Mouse (Mus musculus): ENCODE data around the gene Gpr108. TPM values are rescaled to one million over a fixed set of nuclear protein-coding genes. Genes with fewer than 3 reads are reported as not detected.
"Not testable (repeated sequence)": the region's sequence is repeated elsewhere in the genome, so short reads cannot be mapped to it uniquely, and the experiment has no call there.

Gene Gpr108
- 10 to 100 TPM; 21.8 to 24.6 TPM for total RNA-seq (2021)
- long read RNA-seq, experiment 1, transcript Gpr108-201 (17 exons, 2,064 nt) = major isoform, 29 of 57 reads
- long read RNA-seq, experiment 1, transcript Gpr108-204 (17 exons, 2,405 nt) = minor isoform, 20 of 57 reads
- long read RNA-seq, experiment 1, partial matches to known transcripts = 1 of 57 reads
- long read RNA-seq, experiment 1, other reads (novel, unspliced or antisense) = 7 of 57 reads
- long read RNA-seq, experiment 2, transcript Gpr108-201 (17 exons, 2,064 nt) = minor isoform, 16 of 41 reads
- long read RNA-seq, experiment 2, transcript Gpr108-204 (17 exons, 2,405 nt) = major isoform, 20 of 41 reads
- long read RNA-seq, experiment 2, partial matches to known transcripts = 0 of 41 reads
- long read RNA-seq, experiment 2, other reads (novel, unspliced or antisense) = 5 of 41 reads

DNA sequence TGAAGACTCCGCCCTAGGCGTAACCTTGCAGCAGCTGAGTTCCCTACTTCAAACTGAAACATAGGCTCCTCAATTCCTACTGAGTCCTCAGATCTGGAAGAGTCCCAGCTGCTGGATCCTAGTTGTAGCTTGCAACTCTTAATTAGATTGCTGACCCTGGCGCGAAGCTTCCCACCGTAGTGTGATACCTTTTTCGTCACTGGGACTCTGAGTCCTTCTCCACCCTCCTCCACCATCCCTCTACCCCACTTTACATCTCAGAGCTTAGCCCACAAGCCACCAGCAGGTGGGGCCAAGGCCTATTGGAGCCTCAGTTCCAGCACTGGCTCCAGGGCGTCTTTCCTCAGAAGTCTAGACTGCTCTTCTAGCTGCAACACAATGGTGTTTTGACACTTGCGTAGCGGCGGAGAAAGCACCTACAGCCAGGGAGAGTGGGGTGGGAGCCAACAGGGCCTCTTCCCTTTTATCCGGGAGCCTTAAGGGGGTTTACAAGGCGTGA, at the start of gene Gpr108:
Gene Gpr108, minus strand, starts transcription at position 246 of the 499 bp plus-strand sequence.
- peak; percentile 84 for DNase-seq
- intact Hi-C loops (cut with DNase I; ENCODE audit: low total_unique reads) = loop anchor here (2.0 kb wide), 1 partner anchor 29 kb away; no protein-coding TSS in a partner anchor

DNA sequence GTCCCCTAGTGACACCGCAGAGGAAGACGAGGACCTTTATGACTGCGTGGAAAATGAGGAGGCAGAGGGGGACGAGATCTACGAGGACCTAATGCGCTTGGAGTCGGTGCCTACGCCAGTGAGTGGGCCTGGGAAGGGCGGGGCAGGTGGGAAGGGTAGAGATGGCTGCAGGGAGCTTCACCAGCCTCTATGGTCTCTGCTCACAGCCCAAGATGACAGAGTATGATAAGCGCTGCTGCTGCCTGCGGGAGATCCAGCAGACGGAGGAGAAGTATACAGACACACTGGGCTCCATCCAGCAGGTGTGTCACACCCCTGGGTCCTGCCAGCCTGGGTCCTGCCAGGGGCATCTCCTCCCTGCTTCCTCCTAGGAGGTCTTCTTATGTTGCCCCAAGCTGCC, 48.8 kb upstream of the Gpr108 start:
- DNase-seq = no peak

DNA sequence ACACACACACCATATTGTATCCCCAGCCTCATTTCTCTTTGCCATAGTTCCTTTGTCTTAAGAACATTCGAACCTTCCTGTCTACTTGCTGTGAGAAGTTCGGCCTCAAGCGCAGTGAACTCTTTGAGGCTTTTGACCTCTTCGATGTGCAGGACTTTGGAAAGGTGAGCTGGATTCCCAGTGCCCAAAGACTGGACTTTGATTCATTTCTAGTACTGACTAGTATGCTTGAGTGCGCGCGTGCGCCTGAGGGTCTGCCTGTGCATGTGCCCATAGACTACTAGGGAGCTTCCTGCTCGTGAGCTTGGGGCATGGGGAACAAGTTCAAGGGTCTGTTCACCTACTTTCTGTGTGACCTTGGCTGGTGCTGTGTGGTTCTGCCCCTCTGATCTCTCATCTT, 47.7 kb upstream of the Gpr108 start:
- DNase-seq = no peak
- intact Hi-C loops (cut with DNase I; ENCODE audit: low total_unique reads) = no loop called here

More for the DNA sequence above, 48.8 kb upstream of the Gpr108 start:
- intact Hi-C loops (cut with DNase I; ENCODE audit: low total_unique reads) = no loop called here

DNA sequence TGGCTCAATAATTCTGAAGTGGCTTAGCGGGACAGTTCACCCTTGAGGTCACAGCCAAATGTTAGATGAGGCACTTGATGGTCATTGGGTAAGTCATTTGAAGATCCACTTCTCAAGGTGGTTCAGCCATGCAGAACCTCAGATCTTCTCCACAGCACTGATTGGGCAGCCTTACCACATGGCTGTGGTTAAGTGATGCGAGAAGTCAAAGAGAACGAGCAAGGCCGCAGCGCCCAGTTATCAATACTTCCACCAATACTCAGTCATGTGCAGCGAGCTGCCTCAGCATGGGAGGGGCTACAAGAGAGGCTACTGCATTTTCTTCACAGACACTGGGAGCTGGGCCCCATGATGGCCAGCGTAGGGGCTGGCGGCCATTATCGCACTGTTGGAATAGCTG, 44.7 kb upstream of the Gpr108 start:
- no peak for DNase-seq
- intact Hi-C loops (cut with DNase I; ENCODE audit: low total_unique reads) = no loop called here

DNA sequence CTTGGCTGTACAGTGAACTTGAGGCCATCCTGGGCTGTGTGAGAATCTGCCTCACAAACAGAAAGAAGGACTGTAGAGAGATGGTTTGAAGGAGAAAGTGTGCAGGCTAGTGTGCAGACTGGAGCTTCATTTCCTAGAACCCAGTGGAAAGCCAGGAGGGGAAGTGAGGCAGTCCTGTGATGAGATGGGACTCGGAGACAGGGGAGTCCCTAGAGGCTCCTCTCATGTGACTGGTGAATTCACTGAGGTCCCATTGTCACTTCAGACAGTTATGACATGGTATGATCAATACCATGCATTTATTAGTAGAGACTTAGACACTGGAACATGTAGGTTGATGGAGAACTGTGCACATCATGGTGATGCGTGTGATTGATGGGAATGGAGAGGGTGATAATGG, 44.1 kb upstream of the Gpr108 start:
- intact Hi-C loops (cut with DNase I; ENCODE audit: low total_unique reads) = no loop called here
- DNase-seq = no peak

DNA sequence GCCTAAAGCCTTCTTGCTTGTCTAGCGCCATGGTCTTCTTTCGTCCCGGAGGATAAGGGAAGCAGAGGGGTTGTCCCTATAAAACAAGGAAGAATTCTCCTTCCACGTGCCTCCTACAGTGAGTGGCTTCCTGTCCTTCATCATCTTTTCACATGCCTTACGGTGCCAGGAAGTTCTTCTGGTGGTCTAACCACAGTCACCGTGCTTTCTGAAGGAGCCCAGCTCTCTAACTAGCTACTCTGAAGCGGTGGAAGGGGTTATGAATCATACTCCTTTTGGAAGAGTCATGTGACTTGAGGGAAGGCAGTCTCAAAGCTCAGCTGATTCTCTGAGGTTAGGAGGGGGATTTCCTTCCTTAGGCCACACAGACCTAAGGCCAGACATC, 42.4 kb upstream of the Gpr108 start:
- no peak for DNase-seq
- intact Hi-C loops (cut with DNase I; ENCODE audit: low total_unique reads) = no loop called here

DNA sequence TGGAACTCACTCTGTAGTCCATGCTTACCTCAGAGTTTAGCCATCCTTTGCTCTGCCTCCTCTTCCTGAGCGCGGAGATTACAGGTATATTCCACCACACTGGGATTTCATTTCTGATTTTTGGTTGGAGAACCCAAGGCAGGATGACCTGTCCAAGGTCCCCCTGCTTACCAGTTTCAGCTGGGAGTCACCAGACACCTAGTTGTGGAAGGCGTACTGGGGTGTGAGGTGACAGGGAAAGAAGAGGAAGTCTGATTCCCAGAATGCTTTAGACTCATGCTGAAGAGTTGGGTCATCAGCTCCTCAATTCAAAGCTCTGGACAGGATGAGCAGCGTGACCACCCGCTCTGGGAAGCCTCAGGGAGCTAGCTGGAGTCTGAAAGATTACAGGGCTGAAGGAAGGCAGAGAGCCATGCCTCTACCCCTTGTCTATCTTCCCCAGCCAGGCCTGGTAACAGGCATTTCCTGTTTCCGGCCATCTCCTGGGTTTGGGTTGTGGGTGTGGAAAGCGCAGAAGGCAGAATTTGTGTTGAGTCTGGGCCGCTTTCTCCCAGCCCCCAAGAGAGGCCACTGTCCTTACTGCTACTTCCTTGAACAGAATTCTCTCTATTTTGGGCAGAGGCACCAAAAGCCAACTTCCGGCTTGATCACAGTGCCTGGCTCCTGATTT, 41.9 kb upstream of the Gpr108 start:
- intact Hi-C loops (cut with DNase I; ENCODE audit: low total_unique reads) = no loop called here
- DNase-seq = no peak

DNA sequence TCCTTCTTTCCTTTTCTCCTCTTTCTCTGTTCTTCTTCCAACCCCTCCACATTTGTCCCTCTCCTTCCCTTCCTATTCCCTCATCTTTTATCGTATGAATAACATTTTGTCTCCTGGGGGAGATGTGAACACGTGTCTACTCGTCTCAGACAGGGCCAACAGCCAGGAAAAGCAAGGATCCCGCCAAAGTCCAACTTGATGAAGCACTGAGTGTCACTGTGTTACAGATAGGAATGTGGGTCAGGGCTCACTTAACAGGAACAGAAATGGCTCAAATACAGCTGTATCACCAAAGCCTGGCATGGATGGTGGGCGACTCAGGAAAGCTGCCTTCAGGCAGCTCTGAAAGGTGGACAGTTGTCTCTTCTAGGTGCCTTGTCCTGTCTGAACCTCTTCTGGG, 41.0 kb upstream of the Gpr108 start:
- intact Hi-C loops (cut with DNase I; ENCODE audit: low total_unique reads) = no loop called here
- DNase-seq = no peak

DNA sequence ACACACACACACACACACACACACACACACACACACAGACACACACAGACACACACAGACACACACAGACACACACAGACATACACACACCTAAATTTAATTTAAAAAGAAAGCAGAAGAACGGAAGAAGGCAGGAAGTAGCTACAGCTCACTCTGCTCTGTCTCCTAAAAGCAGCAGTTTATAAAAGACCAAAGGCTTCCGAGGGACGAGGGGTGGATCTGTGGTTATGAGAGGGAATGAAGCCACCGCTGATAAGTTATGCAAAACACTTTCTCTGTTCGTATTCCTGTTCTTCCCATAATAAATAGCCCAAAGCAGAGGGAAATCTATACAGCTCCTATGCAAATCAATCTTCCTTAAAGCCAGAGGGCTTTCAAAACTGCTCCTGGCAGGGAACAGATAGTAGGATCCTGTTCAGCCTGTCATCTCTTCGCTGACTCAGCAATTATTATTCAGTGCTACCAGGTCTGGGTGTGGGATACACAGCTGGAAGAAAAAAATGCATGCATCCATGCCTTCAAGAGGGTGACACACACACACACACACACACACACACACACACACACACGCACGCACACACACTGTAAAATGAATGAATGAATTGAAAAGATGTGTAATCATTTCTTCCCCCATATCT, 38.6 kb upstream of the Gpr108 start:
- intact Hi-C loops (cut with DNase I; ENCODE audit: low total_unique reads) = no loop called here
- DNase-seq = no peak

DNA sequence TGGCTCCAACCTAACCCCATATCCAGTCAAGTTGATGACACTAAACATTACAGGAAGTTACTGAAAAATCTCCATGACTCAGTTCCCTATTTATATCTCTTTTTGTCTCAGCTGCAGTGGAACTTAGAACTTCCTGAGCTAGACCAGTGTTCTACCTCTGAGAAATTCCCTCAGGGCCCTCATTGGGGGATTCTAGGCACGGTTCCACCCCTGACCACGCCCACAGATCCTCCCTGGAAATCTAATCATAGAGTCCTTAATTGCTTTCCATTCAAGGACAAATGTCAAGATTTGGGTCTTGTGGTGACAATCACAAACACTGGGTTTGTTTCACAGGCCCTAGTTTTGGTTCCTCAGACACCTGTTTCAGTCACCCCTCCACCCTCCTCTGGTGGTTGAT, 36.8 kb upstream of the Gpr108 start:
- intact Hi-C loops (cut with DNase I; ENCODE audit: low total_unique reads) = no loop called here
- DNase-seq = no peak

DNA sequence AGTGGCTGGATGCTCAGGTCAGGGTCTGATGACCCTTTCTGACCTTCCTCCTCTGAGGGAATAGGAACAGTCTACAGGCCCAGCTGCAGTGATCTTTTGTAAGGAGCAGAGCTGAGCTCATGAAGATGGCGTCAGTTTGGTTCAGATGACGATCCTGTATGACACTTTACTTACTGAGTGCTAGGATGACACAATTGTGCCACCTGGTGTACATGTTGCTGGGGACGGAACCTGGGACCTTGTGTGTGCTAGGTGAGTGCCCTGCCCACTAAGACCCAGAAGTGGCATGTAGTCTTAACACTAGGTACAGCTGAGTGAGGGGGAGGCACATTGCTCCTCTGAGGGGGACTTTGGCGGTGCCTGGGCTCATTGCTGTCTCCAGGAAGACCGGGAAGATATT, 35.7 kb upstream of the Gpr108 start:
- no peak for DNase-seq
- intact Hi-C loops (cut with DNase I; ENCODE audit: low total_unique reads) = no loop called here

DNA sequence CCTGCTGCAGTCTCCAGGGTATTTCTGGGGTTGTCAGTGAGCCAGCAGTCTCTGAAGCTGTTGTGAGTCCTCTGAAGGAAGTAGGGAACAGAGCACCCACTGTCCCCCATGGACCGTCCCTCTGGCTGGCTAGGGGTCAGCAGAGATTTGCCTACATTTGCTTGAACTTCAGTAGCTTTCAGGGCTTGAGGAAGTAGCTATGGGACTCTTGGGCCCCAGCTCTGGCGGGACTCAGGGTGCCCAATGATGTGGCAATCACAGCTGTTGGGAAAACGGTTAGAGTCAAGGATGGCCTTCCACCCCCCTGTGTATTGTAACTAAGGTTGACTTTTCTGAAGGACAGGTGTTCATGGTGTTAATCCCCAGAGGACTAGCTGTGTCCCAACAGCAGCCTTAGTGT, 32.2 kb upstream of the Gpr108 start:
- DNase-seq = no peak
- intact Hi-C loops (cut with DNase I; ENCODE audit: low total_unique reads) = no loop called here

DNA sequence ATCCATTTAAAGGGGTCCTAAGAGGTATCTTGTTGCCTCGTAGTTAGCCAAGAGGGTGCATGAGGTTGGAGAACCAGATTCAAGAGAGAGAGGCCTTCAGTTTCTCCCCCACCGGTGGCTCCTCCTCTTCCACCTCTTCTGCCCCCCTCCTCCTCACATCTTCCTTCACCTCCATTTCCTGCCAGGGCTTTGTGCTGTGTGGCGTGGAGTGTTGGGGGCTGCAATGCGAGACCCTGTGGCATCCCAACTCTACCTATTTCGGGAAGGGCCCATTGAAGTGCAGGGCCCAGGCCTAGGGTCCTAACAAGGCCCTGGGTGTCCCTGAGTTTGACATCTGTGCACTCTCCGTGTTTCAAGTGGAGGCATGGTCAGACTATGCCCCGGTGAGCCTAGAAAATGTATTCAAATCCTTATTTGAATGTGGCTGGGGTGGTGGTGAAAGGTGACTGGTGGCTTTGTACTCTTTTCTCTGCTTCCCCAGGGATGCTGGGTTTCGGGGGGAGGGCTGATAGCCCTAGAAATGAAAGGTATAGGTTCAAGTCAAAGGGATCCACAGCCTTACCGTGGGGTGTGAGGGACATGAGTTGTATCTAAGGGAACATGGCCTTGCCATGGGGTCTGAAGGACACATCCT, 31.5 kb upstream of the Gpr108 start:
- no peak for DNase-seq
- intact Hi-C loops (cut with DNase I; ENCODE audit: low total_unique reads) = loop anchor here (5.0 to 10.0 kb wide), 2 partner anchors 62 to 475 kb away; no protein-coding TSS in a partner anchor

DNA sequence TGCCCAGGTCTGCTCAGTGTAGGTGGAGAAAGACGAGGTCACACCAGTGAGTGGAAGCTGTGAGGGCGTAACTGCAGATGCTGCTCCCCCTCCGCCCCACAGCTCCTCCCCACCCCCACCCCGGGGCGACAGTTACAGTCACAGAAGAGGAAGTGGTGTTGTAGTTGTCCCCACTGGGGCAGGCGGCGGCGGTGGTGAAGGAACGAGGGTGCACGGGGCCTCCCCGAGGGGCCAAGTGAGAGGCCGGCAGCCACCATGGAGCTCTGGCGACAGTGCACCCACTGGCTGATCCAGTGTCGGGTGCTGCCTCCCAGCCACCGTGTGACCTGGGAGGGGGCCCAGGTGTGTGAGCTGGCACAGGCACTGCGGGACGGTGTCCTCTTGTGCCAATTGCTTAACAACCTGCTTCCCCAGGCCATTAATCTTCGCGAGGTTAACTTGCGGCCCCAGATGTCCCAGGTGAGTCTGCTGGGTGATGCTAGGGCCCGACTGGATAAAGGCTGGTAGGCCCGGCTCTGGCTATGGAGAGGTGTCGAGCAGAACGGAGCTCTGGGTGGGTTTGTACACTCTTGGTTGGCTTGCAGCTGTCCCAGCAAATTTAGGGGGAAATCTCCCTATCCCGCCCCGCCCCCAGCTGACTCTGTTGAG, 30.8 kb upstream of the Gpr108 start, which contains the start of gene Vav1:
Gene Vav1, plus strand, starts transcription at position 158 of the 648 bp plus-strand sequence.
- intact Hi-C loops (cut with DNase I; ENCODE audit: low total_unique reads) = loop anchor here (5.0 to 10.0 kb wide), 2 partner anchors 62 to 474 kb away; no protein-coding TSS in a partner anchor
- no peak for DNase-seq

DNA sequence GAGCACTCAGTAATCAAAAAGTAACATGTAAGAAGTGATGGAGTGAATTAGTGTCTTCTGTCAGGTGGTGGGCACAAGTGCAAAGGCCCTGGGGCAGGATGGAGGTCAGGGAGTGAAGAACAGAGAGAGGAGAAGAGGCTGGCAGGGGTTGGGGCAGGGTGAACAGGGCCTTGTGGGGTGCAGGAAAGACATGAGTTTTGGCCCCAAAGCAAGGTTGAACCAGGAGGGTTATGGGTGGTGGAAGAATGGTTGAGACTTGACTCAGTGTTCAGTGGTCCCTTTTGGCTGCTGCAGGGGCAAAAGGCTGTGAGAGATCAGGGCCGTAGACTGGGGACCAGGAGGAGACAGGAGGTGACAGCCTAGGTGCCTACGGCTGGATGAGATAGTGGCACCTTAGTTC, 30.3 kb upstream of the Gpr108 start:
- intact Hi-C loops (cut with DNase I; ENCODE audit: low total_unique reads) = loop anchor here (5.0 to 10.0 kb wide), 2 partner anchors 61 to 474 kb away; no protein-coding TSS in a partner anchor
- DNase-seq = no peak

DNA sequence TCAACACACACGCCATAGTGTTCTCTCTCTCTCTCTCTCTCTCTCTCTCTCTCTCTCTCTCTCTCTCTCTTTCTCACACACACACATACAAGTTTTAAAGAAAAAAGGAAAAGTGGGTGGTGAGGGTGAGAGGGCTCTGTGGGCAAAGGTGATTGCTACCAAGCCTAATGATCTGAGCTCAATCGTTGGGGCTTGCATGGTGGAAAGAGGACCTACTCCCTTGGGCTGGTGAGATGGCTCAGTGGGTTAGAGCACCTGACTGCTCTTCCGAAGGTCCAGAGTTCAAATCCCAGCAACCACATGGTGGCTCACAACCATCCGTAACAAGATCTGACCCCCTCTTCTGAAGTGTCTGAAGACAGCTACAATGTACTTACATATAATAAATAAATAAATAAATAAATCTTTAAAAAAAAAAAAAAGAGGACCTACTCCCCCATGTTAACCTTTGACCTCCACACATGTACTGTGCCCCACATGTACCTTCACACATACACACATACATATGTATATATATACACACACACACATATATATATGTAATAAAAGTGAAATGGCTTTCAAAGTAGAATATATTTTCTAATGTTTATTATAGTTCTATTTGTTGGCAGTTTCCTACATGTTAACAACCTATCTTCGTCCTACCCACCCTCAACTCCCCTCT, 29.5 kb upstream of the Gpr108 start:
- intact Hi-C loops (cut with DNase I; ENCODE audit: low total_unique reads) = loop anchor here (2.0 to 10.0 kb wide), 3 partner anchors 29 to 473 kb away; partner anchors contain the start of genes Gpr108 and Trip10
- not testable (repeated sequence) for DNase-seq

DNA sequence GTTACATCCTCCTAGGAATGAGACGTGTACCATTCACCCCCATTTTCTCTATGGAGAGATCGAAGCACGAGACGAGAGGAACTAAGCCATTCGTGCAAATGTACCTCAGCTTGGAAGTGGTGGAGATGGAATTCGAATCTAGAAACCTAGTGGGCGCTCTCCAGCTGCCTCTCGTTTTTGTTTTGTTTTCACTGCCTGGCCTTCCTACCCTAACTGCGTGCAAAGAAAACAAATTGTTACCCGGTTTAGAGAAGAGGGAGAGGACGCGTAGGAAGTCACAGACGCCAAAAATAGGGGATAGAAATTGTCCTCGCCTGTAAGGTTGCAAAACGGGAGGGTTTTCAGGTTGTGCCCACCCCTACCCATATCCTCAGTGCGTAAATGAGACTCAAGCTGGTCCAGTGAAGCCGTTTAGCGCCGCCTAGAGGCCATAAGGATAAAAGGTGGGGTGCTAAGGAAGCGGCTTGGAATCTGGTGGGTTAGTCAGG, 28.4 kb upstream of the Gpr108 start:
- DNase-seq = peak; percentile 66
- intact Hi-C loops (cut with DNase I; ENCODE audit: low total_unique reads) = loop anchor here (2.0 to 10.0 kb wide), 3 partner anchors 28 to 472 kb away; partner anchors contain the start of genes Gpr108 and Trip10

DNA sequence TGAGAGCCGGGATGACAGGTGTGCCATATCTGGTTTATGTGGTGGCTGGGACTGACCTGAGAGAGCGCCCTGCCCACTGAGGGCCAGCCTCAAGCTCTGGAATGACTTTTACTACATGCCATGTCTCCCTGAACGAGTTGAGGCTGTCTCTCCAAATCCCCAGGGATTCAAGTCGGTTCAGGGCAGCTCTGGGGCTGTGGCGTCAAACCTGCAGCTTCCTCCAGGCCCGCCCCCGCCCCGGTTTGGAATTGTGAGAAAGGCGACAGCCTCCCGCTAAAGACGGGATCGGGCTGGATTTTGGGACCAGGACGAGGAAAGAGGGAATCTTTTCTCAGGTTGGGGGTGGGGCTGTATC, 27.7 kb upstream of the Gpr108 start:
- DNase-seq = no peak
- intact Hi-C loops (cut with DNase I; ENCODE audit: low total_unique reads) = loop anchor here (2.0 to 10.0 kb wide), 3 partner anchors 27 to 471 kb away; partner anchors contain the start of genes Gpr108 and Trip10

Data from gastrocnemius, postnatal 14 days (tissue).